Mouse (Mus musculus): ENCODE data around the gene Ccdc59. TPM values are rescaled to one million over a fixed set of nuclear protein-coding genes. Genes with fewer than 3 reads are reported as not detected.

Gene Ccdc59
- polyA plus RNA-seq, 1 experiment from 2014 or later = 41.3 TPM

- no peaks in the 10 kb centered on the region for H3K9me3 ChIP-seq (ENCODE audit: control insufficient read depth, low read length)
- H3K27me3 ChIP-seq (ENCODE audit: control insufficient read depth, insufficient read depth, low read length) = no peaks in the 10 kb centered on the region
- no peak overlapping the region for H3K9ac ChIP-seq (ENCODE audit: low read length)
- H3K4me2 ChIP-seq (ENCODE audit: low read length) = no peak overlapping the region
- H3K4me3 ChIP-seq (ENCODE audit: control insufficient read depth in 1 of 2, insufficient read depth in 1 of 2, low read depth in 1 of 2, low read length in 2 of 2) = no peak overlapping the region
- ATAC-seq (ENCODE audit: insufficient number of reproducible peaks, insufficient read depth, low FRiP score, low read depth) = no peak
- 85% methylated on average over 7 of the region's 7 CpGs for WGBS
- no peaks in the 10 kb centered on the region for H3K36me3 ChIP-seq (ENCODE audit: control insufficient read depth, insufficient read depth, low read length)
- H3K27ac ChIP-seq (replicated peaks in 1 of 2; ENCODE audit: control insufficient read depth in 1 of 2, insufficient read depth in 1 of 2, low read depth in 2 of 2, low read length in 2 of 2) = no peak overlapping the region
- H3K4me1 ChIP-seq (ENCODE audit: control insufficient read depth in 2 of 2, insufficient read depth in 2 of 2, low read length in 2 of 2) = no peaks in the 10 kb centered on the region
Observed at GRCm38 (mm10) chr10:105806259-105807010, 34.4 kb upstream of the Ccdc59 start.

GRCm38 (mm10) chr10:105834627-105835228 is 6.1 kb upstream of the Ccdc59 start:
- Histone ChIP-seq H3K36me3 (ENCODE audit: control insufficient read depth, insufficient read depth, low read length) (peaks cover 12% of the 10 kb centered on the region), H3K4me2 (ENCODE audit: low read length) (no peak overlapping the region), H3K9ac (ENCODE audit: low read length) (no peak overlapping the region), H3K27ac (replicated peaks in 1 of 2; ENCODE audit: control insufficient read depth in 1 of 2, insufficient read depth in 1 of 2, low read depth in 2 of 2, low read length in 2 of 2) (no peak overlapping the region), H3K9me3 (ENCODE audit: control insufficient read depth, low read length) (no peaks in the 10 kb centered on the region), H3K27me3 (ENCODE audit: control insufficient read depth, insufficient read depth, low read length) (no peaks in the 10 kb centered on the region), H3K4me1 (ENCODE audit: control insufficient read depth in 2 of 2, insufficient read depth in 2 of 2, low read length in 2 of 2) (no peaks in the 10 kb centered on the region), H3K4me3 (ENCODE audit: control insufficient read depth in 1 of 2, insufficient read depth in 1 of 2, low read depth in 1 of 2, low read length in 2 of 2) (no peak overlapping the region)
- ATAC-seq (ENCODE audit: insufficient number of reproducible peaks, insufficient read depth, low FRiP score, low read depth) = no peak
- WGBS = 61% methylated on average over 10 of the region's 10 CpGs

GRCm38 (mm10) chr10:105842574-105842973 is 1.7 kb downstream of the Ccdc59 start:
- peaks cover 55% of the 10 kb centered on the region for H3K36me3 ChIP-seq (ENCODE audit: control insufficient read depth, insufficient read depth, low read length)
- H3K27me3 ChIP-seq (ENCODE audit: control insufficient read depth, insufficient read depth, low read length) = no peaks in the 10 kb centered on the region
- WGBS = 83% methylated on average over 7 of the region's 7 CpGs
- peak overlapping the region; percentile 91 for H3K4me2 ChIP-seq (ENCODE audit: low read length)
- H3K9ac ChIP-seq (ENCODE audit: low read length) = no peak overlapping the region
- ATAC-seq (ENCODE audit: insufficient number of reproducible peaks, insufficient read depth, low FRiP score, low read depth) = no peak
- peaks cover 2 to 3% of the 10 kb centered on the region in 2 experiments for H3K4me1 ChIP-seq (ENCODE audit: control insufficient read depth in 2 of 2, insufficient read depth in 2 of 2, low read length in 2 of 2)
- no peak overlapping the region; a peak in 1 of 4 replicates for H3K4me3 ChIP-seq (ENCODE audit: control insufficient read depth in 1 of 2, insufficient read depth in 1 of 2, low read depth in 1 of 2, low read length in 2 of 2)
- H3K9me3 ChIP-seq (ENCODE audit: control insufficient read depth, low read length) = no peaks in the 10 kb centered on the region
- no peak overlapping the region for H3K27ac ChIP-seq (replicated peaks in 1 of 2; ENCODE audit: control insufficient read depth in 1 of 2, insufficient read depth in 1 of 2, low read depth in 2 of 2, low read length in 2 of 2)

- Histone ChIP-seq H3K36me3 (ENCODE audit: control insufficient read depth, insufficient read depth, low read length) (peaks cover 49% of the 10 kb centered on the region), H3K4me3 (ENCODE audit: control insufficient read depth in 1 of 2, insufficient read depth in 1 of 2, low read depth in 1 of 2, low read length in 2 of 2) (no peak overlapping the region), H3K9ac (ENCODE audit: low read length) (no peak overlapping the region), H3K27me3 (ENCODE audit: control insufficient read depth, insufficient read depth, low read length) (no peaks in the 10 kb centered on the region), H3K27ac (replicated peaks in 1 of 2; ENCODE audit: control insufficient read depth in 1 of 2, insufficient read depth in 1 of 2, low read depth in 2 of 2, low read length in 2 of 2) (no peak overlapping the region), H3K4me1 (ENCODE audit: control insufficient read depth in 2 of 2, insufficient read depth in 2 of 2, low read length in 2 of 2) (peaks cover 2 to 7% of the 10 kb centered on the region in 2 experiments; a peak in 2 of 4 replicates), H3K4me2 (ENCODE audit: low read length) (no peak overlapping the region), H3K9me3 (ENCODE audit: control insufficient read depth, low read length) (no peaks in the 10 kb centered on the region)
- no peak for ATAC-seq (ENCODE audit: insufficient number of reproducible peaks, insufficient read depth, low FRiP score, low read depth)
- 77% methylated on average over 5 of the region's 5 CpGs for WGBS
Observed at GRCm38 (mm10) chr10:105850286-105850685, 9.4 kb downstream of the Ccdc59 start.

GRCm38 (mm10) chr10:105851136-105851535 is 10.3 kb downstream of the Ccdc59 start:
- Histone ChIP-seq H3K4me3 (ENCODE audit: control insufficient read depth in 1 of 2, insufficient read depth in 1 of 2, low read depth in 1 of 2, low read length in 2 of 2) (no peak overlapping the region), H3K36me3 (ENCODE audit: control insufficient read depth, insufficient read depth, low read length) (peaks cover 41% of the 10 kb centered on the region), H3K27ac (replicated peaks in 1 of 2; ENCODE audit: control insufficient read depth in 1 of 2, insufficient read depth in 1 of 2, low read depth in 2 of 2, low read length in 2 of 2) (peak overlapping the region; percentile 38 to 41; a peak in 3 of 4 replicates), H3K9ac (ENCODE audit: low read length) (no peak overlapping the region), H3K4me1 (ENCODE audit: control insufficient read depth in 2 of 2, insufficient read depth in 2 of 2, low read length in 2 of 2) (peaks cover 2 to 7% of the 10 kb centered on the region in 2 experiments; a peak in 2 of 4 replicates), H3K9me3 (ENCODE audit: control insufficient read depth, low read length) (no peaks in the 10 kb centered on the region), H3K27me3 (ENCODE audit: control insufficient read depth, insufficient read depth, low read length) (no peaks in the 10 kb centered on the region), H3K4me2 (ENCODE audit: low read length) (peak overlapping the region; percentile 37; the same call in 1 of the 2 replicates)
- ATAC-seq (ENCODE audit: insufficient number of reproducible peaks, insufficient read depth, low FRiP score, low read depth) = no peak
- WGBS = 28% methylated on average over 4 of the region's 4 CpGs

GRCm38 (mm10) chr10:105867312-105867711 is 26.4 kb downstream of the Ccdc59 start:
- WGBS = 47% methylated on average over 4 of the region's 4 CpGs

More at GRCm38 (mm10) chr10:105867312-105867711, 26.4 kb downstream of the Ccdc59 start:
- ATAC-seq (ENCODE audit: insufficient number of reproducible peaks, insufficient read depth, low FRiP score, low read depth) = no peak
- Histone ChIP-seq H3K9me3 (ENCODE audit: control insufficient read depth, low read length) (no peaks in the 10 kb centered on the region), H3K9ac (ENCODE audit: low read length) (no peak overlapping the region), H3K4me2 (ENCODE audit: low read length) (no peak overlapping the region), H3K27ac (replicated peaks in 1 of 2; ENCODE audit: control insufficient read depth in 1 of 2, insufficient read depth in 1 of 2, low read depth in 2 of 2, low read length in 2 of 2) (no peak overlapping the region), H3K27me3 (ENCODE audit: control insufficient read depth, insufficient read depth, low read length) (no peaks in the 10 kb centered on the region), H3K4me3 (ENCODE audit: control insufficient read depth in 1 of 2, insufficient read depth in 1 of 2, low read depth in 1 of 2, low read length in 2 of 2) (no peak overlapping the region), H3K36me3 (ENCODE audit: control insufficient read depth, insufficient read depth, low read length) (no peaks in the 10 kb centered on the region), H3K4me1 (ENCODE audit: control insufficient read depth in 2 of 2, insufficient read depth in 2 of 2, low read length in 2 of 2) (no peaks in the 10 kb centered on the region)

Data from heart, embryonic 14.5 days (tissue).